Mouse (Mus musculus) neural tube, embryonic 15.5 days (tissue): ENCODE data around the gene Slc43a2. TPM values are rescaled to one million over a fixed set of nuclear protein-coding genes. Genes with fewer than 3 reads are reported as not detected.

ENCODE experiments used
- ATAC-seq: fragments of 200-750 bp; cut with Nextera tagmentation; 2 replicates; pipeline ENCODE4 v1.8.0; 2017; ENCODE audit warnings: mild to moderate bottlenecking, moderate TSS enrichment, moderate library complexity; ENCODE audit not compliant: low FRiP score
- H3K27ac ChIP-seq: fragments of 300-500 bp; sonication (generic); replicated peaks from 2 replicates; pipeline ENCODE4 v1.5.1; 2015; ENCODE audit warnings: mild to moderate bottlenecking, inconsistent platforms
- H3K27me3 ChIP-seq: fragments of 300-500 bp; sonication (generic); replicated peaks from 2 replicates; pipeline ENCODE4 v1.6.1; 2015; ENCODE audit warnings: inconsistent platforms
- H3K36me3 ChIP-seq: fragments of 300-500 bp; sonication (generic); 2 replicates; pipeline ENCODE4 v1.6.1; 2015; ENCODE audit warnings: inconsistent platforms
- H3K4me1 ChIP-seq: fragments of 300-500 bp; sonication (generic); 2 replicates; pipeline ENCODE4 v1.6.1; 2015; ENCODE audit warnings: inconsistent platforms
- H3K4me2 ChIP-seq: fragments of 300-500 bp; sonication (generic); 2 replicates; pipeline ENCODE4 v1.6.1; 2015; ENCODE audit warnings: inconsistent platforms, mild to moderate bottlenecking, moderate library complexity
- H3K4me3 ChIP-seq: fragments of 300-500 bp; sonication (generic); replicated peaks from 2 replicates; pipeline ENCODE4 v1.5.1; 2015; ENCODE audit warnings: mild to moderate bottlenecking, inconsistent platforms
- H3K9ac ChIP-seq: fragments of 300-500 bp; sonication (generic); replicated peaks from 2 replicates; pipeline ENCODE4 v1.6.1; 2015; ENCODE audit warnings: mild to moderate bottlenecking, inconsistent platforms
- H3K9me3 ChIP-seq: fragments of 300-500 bp; sonication (generic); replicated peaks from 2 replicates; pipeline ENCODE4 v1.6.1; 2016; ENCODE audit warnings: inconsistent platforms
- WGBS: fragments of 180-500 bp; shearing (Covaris S2); methylation state at CpG from one replicate; pipeline ENCODE4 v1.1.7; 2015; ENCODE audit warnings: mixed read lengths; 5-methylcytosine and 5-hydroxymethylcytosine counted together
- polyA plus RNA-seq: library from polyadenylated mRNA; unstranded; fragments of >200 nt; fragmentation: Nextera tagmentation; extraction: Ambion mirVana; gene quantifications from 2 replicates; pipeline ENCODE4 v1.2.1, GENCODE M21; 2015

The Slc43a2 gene
- polyA plus RNA-seq, 1 experiment from 2014 or later = 15.7 TPM

- H3K9ac ChIP-seq = no peak overlapping the region
- ATAC-seq = no peak
- no peaks in the 10 kb centered on the region for H3K36me3 ChIP-seq
- peaks cover 9% of the 10 kb centered on the region for H3K4me1 ChIP-seq
- no peak overlapping the region for H3K4me2 ChIP-seq
- no peak overlapping the region for H3K4me3 ChIP-seq
- WGBS = 65% methylated on average over 2 of the region's 2 CpGs
- no peaks in the 10 kb centered on the region for H3K27me3 ChIP-seq
- no peak overlapping the region for H3K27ac ChIP-seq
- no peaks in the 10 kb centered on the region for H3K9me3 ChIP-seq
Observed at GRCm38 (mm10) chr11:75583521-75583920, 52.0 kb downstream of the Slc43a2 start.

DNA sequence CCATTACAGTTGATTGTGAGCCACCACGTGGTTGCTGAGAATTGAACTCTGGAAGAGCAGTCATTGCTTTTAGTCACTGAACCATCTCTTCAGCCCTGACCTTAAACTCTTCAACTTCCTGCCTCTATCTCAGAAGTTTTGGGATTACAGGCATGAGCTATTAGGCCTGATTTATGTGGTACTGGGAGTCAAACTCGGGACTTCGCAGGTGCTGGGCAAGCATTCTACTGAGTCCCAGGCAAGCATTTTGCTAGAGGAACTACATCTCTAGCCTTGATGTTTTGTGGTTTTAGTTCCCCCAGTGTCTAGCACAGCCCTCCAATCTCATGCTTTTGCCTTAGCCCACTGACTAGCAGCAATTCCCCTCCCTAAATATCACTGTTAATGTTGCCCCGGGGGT is 53.6 kb downstream of the Slc43a2 start:
- 87% methylated on average over 4 of the region's 4 CpGs for WGBS
- H3K9me3 ChIP-seq = no peaks in the 10 kb centered on the region
- H3K27ac ChIP-seq = no peak overlapping the region
- H3K4me3 ChIP-seq = no peak overlapping the region
- no peak overlapping the region for H3K9ac ChIP-seq
- H3K36me3 ChIP-seq = no peaks in the 10 kb centered on the region
- H3K27me3 ChIP-seq = no peaks in the 10 kb centered on the region
- H3K4me1 ChIP-seq = peaks cover 23% of the 10 kb centered on the region
- no peak for ATAC-seq
- H3K4me2 ChIP-seq = no peak overlapping the region

- Histone ChIP-seq H3K27ac (no peak overlapping the region), H3K27me3 (no peaks in the 10 kb centered on the region), H3K4me3 (no peak overlapping the region), H3K4me1 (peaks cover 31% of the 10 kb centered on the region), H3K36me3 (no peaks in the 10 kb centered on the region), H3K4me2 (no peak overlapping the region), H3K9ac (no peak overlapping the region), H3K9me3 (no peaks in the 10 kb centered on the region)
- 82% methylated on average over 5 of the region's 5 CpGs for WGBS
- no peak for ATAC-seq
Observed at GRCm38 (mm10) chr11:75585978-75586377, 54.5 kb downstream of the Slc43a2 start.

GRCm38 (mm10) chr11:75586963-75587362 is 55.5 kb downstream of the Slc43a2 start:
- Histone ChIP-seq H3K4me1 (peaks cover 31% of the 10 kb centered on the region), H3K9ac (0 out of 2 replicates have a peak overlapping the region, but pooled peaks have one; percentile 42), H3K27ac (peak overlapping the region; percentile 91; the same call in 1 of the 2 replicates), H3K4me3 (no peak overlapping the region), H3K4me2 (no peak overlapping the region), H3K27me3 (no peaks in the 10 kb centered on the region), H3K36me3 (peaks cover under 1% of the 10 kb centered on the region; the same call in 1 of the 2 replicates), H3K9me3 (no peaks in the 10 kb centered on the region)
- no peak for ATAC-seq
- WGBS = 91% methylated on average over 5 of the region's 5 CpGs

DNA sequence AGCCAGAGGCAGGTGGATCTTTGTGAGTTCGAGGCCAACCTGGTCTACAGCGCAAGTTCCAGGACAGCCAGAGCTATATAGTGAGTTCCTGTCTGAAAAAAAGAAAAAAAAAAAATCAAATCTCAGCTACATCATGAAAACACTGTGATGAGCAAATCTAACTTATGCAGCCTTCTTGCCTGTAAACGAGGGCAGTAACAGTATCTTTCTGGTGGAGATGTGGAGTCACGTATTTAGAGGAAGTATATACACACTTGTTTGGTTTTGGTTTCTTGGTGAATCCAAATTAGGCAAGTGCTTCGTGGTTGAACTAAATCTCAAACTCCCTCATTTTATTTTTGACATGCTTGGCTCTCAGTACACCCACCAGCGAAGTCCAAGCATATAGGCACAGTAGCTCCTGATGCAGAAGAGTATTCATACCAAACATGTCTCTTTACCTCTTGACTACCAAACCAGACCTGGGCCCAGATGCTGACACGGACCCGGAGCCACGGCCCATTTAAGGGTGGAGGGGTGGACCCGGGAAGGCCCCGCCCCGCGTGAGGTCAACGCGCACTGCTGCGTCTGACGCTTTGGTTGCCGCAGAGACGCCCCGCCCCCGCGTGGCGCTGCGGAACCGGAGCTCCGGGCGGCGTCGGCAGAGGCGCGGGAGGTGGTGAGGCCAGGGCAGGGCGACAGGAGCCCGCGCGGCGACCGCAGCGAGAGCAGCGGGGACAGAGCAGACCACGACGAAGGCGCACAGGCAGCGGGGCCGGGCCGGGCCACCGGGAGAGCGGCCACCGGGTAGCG is 56.2 kb downstream of the Slc43a2 start, which contains the start of gene Pitpna:
TSS of gene Pitpna (plus strand) at position 605 of the 792 bp plus-strand sequence.
- Histone ChIP-seq H3K9me3 (no peaks in the 10 kb centered on the region), H3K36me3 (peaks cover 8% of the 10 kb centered on the region), H3K4me3 (peak within 1 kb of the TSS; percentile 98), H3K4me2 (peak within 1 kb of the TSS; percentile 85), H3K27me3 (no peaks in the 10 kb centered on the region), H3K27ac (peak within 1 kb of the TSS; percentile 91), H3K4me1 (peaks cover 35% of the 10 kb centered on the region), H3K9ac (peak within 1 kb of the TSS; percentile 98)
- ATAC-seq = peak; percentile 95
- WGBS = 5% methylated on average over 49 of the region's 49 CpGs

DNA sequence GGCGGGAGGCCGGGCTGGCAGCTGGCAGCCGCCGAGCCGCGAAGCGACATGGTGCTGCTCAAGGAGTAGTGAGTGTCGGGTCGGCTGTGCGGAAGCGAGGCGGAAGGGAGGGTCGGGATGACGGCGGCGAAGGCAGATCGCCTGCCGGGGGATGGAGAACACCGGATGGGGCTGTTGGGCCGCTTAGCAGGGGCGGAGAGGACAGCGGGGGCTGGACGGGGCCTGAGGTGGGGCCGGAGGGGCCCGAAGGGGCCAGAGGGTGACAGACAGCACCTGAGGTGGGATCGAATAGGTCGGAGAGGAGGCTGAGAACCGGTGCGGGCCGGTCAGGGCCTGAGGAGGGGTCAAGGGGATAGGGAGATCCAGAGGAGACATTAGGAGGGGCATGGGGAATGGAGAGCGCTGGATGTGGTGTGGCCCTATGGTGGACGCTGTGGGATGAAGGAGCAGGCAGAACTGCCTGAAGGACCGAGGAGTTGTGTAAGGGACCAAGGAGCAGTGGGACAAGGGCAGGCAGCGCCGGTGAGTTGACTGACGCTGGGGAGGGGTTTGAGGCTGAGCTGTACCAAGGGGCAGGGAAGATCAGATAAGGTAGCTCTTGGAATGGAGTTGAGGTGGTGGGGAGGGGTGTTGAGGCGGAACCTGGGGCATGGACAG is 56.9 kb downstream of the Slc43a2 start:
- Histone ChIP-seq H3K4me1 (peaks cover 35% of the 10 kb centered on the region), H3K4me3 (peak overlapping the region; percentile 98), H3K9me3 (no peaks in the 10 kb centered on the region), H3K9ac (peak overlapping the region; percentile 98), H3K36me3 (peaks cover 15% of the 10 kb centered on the region), H3K27ac (peak overlapping the region; percentile 91), H3K27me3 (no peaks in the 10 kb centered on the region), H3K4me2 (peak overlapping the region; percentile 85)
- 1% methylated on average over 37 of the region's 37 CpGs for WGBS
- ATAC-seq = peak; percentile 78

DNA sequence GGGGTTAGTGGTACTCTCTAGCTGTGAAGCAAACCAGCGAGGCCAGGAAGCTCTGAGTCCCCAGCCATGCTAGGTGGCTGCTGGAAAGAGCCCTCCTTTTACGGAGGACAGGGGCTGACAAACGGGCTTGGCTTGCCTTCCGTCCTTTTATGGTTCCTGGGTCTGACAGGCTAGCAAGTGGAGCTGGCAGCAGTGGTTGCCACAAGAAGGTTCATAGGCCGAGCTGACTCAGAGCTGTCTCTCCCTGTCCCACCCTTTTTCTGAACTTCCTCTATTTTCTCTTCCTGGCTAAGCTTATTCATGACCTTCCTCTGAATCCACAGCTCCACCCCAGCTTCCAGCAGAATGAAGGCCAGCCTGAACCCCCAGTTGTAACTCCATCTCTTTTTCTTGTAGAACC is 61.1 kb downstream of the Slc43a2 start:
- Histone ChIP-seq H3K27me3 (no peaks in the 10 kb centered on the region), H3K36me3 (peaks cover 49% of the 10 kb centered on the region)
- 86% methylated on average over 5 of the region's 5 CpGs for WGBS

GRCm38 (mm10) chr11:75594431-75594830 is 62.9 kb downstream of the Slc43a2 start:
- H3K36me3 ChIP-seq = peaks cover 67% of the 10 kb centered on the region
- ATAC-seq = no peak
- H3K27ac ChIP-seq = no peak overlapping the region
- H3K4me2 ChIP-seq = no peak overlapping the region
- no peaks in the 10 kb centered on the region for H3K9me3 ChIP-seq
- peaks cover 20% of the 10 kb centered on the region for H3K4me1 ChIP-seq
- WGBS = 82% methylated on average over 9 of the region's 9 CpGs
- no peaks in the 10 kb centered on the region for H3K27me3 ChIP-seq
- H3K4me3 ChIP-seq = no peak overlapping the region
- no peak overlapping the region for H3K9ac ChIP-seq

More for the DNA sequence above, 61.1 kb downstream of the Slc43a2 start:
- Histone ChIP-seq H3K4me2 (no peak overlapping the region), H3K9me3 (no peaks in the 10 kb centered on the region), H3K4me1 (peaks cover 30% of the 10 kb centered on the region), H3K9ac (no peak overlapping the region), H3K4me3 (no peak overlapping the region), H3K27ac (no peak overlapping the region)
- no peak for ATAC-seq

DNA sequence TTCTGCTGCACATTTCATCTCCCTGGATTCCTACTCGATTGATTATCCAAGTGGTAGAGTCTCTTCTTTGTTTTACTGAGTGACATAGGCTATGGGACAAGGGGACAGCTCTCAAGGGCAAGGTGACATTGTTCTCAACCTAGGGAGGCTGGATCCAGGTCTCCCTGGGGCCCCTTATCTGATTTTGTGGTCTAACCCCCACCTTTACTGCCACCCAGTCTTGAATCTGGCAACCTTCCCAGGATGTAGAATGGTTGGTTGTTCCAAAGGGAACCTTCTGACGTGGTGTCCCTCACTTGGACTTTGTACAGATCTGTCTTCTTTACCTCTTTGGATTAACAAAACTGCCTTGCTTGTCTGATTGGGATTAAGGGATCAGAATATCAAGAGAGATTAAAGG is 63.9 kb downstream of the Slc43a2 start:
- Histone ChIP-seq H3K36me3 (peaks cover 72% of the 10 kb centered on the region), H3K27ac (no peak overlapping the region)

DNA sequence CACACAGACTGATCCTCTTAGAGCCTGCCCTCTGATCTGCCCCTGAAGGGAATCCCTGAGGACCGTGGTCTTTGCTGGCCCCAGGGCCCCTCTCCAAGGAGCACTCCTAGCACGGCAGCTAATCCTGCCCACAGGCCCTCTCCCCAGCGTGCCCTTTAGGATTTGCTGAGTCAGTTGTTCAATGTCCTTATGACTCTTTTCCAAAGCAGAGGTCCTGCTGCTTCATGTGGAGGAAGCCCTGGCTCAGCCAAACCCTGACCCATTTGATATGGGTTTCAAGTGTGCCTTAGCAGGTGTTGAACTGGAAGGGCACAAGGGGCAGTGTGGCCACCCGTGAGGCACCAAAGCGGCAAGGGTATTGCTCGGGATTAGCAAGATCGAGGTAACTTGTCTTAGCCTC is 64.3 kb downstream of the Slc43a2 start:
- peaks cover 77% of the 10 kb centered on the region for H3K36me3 ChIP-seq
- H3K4me2 ChIP-seq = no peak overlapping the region
- WGBS = 86% methylated on average over 7 of the region's 7 CpGs
- no peak for ATAC-seq
- H3K27me3 ChIP-seq = no peaks in the 10 kb centered on the region
- no peaks in the 10 kb centered on the region for H3K9me3 ChIP-seq
- no peak overlapping the region for H3K9ac ChIP-seq
- H3K4me3 ChIP-seq = no peak overlapping the region
- H3K4me1 ChIP-seq = peaks cover 8% of the 10 kb centered on the region; the same call in 1 of the 2 replicates
- no peak overlapping the region for H3K27ac ChIP-seq

More for the DNA sequence above, 63.9 kb downstream of the Slc43a2 start:
- Histone ChIP-seq H3K4me3 (no peak overlapping the region), H3K4me1 (peaks cover 11% of the 10 kb centered on the region; the same call in 1 of the 2 replicates), H3K9me3 (no peaks in the 10 kb centered on the region), H3K9ac (no peak overlapping the region), H3K27me3 (no peaks in the 10 kb centered on the region), H3K4me2 (no peak overlapping the region)
- 74% methylated on average over 2 of the region's 2 CpGs for WGBS
- ATAC-seq = no peak

DNA sequence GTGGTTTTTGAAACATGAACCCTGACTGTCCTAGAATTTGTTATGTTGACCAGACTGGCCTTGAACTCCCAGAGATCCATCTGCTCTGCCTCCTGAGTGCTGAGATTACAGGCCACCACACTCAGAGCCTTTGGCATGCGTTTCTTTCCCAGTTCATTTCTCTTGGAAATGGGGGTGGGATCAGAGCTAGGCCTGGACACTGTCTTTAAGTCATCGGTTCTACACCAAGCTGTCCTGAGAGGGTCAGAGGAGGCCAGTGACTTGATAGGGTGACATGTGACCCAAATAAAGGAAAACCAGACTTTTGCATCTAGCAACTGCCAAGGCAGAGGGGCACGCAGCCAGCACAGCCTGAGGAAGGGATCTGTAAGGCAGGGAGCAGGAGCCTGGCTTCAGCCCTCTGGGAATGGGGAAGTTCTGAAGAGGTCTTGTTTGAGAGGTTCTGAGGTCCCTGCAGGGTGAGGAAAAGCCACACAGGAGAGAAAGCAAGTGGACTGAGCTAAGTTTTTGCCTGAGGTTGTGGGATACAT is 65.3 kb downstream of the Slc43a2 start:
- Histone ChIP-seq H3K36me3 (peaks cover 86% of the 10 kb centered on the region), H3K9me3 (no peaks in the 10 kb centered on the region), H3K27me3 (no peaks in the 10 kb centered on the region), H3K4me3 (no peak overlapping the region), H3K4me2 (no peak overlapping the region), H3K9ac (no peak overlapping the region), H3K4me1 (peaks cover 6% of the 10 kb centered on the region; the same call in 1 of the 2 replicates), H3K27ac (no peak overlapping the region)
- ATAC-seq = no peak
- 90% methylated on average over 3 of the region's 3 CpGs for WGBS
